Mouse (Mus musculus): ENCODE measurements at regions not wholly inside any gene's neighbourhood (a gene's known extent, or its start where the extent isn't known, plus 50 kb on each side); places are given as distances from the start of the nearest gene placed in this dataset.

DNA sequence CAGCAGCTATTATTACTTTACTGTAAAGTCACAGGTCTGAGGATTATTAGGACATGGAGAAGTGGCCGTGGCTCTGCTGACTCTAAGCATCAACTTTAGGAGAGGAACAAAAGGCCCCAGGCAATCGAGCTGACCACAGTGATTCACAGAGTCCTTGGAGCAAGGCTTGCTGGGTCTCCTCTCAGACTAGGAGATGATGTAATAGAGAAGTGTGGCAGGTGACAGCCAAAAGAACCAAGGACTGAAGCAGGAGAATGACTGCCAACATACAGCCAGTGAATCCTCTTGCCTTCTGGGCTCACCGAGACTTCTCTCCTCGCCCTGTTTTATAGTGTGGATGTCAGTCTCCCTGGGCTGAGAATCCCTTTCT, 130.3 kb downstream of the Tfcp2l1 start:
- H3K9me3 ChIP-seq (ENCODE audit: control insufficient read depth, low read length), result no peaks in the 10 kb centered on the region
- H3K27ac ChIP-seq (replicated peaks; ENCODE audit: low read depth, low read length), result no peak overlapping the region
- no peak for TF ChIP-seq POLR2A (IDR thresholded peaks at IDR 0.05; ENCODE audit: borderline replicate concordance, extremely low read depth, insufficient read depth, insufficient read length)
- no peaks in the 10 kb centered on the region for H3K27me3 ChIP-seq (ENCODE audit: control insufficient read depth, insufficient read depth, low read length)
- H3K36me3 ChIP-seq (ENCODE audit: control insufficient read depth, insufficient read depth, low read length), result no peaks in the 10 kb centered on the region
- peaks cover 3% of the 10 kb centered on the region; the same call in 1 of the 2 replicates for H3K4me1 ChIP-seq (ENCODE audit: control insufficient read depth, insufficient read depth, low read length)
- DNase-seq (ENCODE audit: low spot score), result no peak
- ATAC-seq (ENCODE audit: low FRiP score, low read depth), result no peak
- WGBS, result 75% methylated on average over 4 of the region's 4 CpGs
- no peak overlapping the region for H3K4me2 ChIP-seq (replicated peaks; ENCODE audit: low read depth, low read length, severe bottlenecking)
- no peak overlapping the region for H3K4me3 ChIP-seq (replicated peaks; ENCODE audit: low read length)
- H3K9ac ChIP-seq (ENCODE audit: low read depth, low read length, severe bottlenecking), result no peak overlapping the region

DNA sequence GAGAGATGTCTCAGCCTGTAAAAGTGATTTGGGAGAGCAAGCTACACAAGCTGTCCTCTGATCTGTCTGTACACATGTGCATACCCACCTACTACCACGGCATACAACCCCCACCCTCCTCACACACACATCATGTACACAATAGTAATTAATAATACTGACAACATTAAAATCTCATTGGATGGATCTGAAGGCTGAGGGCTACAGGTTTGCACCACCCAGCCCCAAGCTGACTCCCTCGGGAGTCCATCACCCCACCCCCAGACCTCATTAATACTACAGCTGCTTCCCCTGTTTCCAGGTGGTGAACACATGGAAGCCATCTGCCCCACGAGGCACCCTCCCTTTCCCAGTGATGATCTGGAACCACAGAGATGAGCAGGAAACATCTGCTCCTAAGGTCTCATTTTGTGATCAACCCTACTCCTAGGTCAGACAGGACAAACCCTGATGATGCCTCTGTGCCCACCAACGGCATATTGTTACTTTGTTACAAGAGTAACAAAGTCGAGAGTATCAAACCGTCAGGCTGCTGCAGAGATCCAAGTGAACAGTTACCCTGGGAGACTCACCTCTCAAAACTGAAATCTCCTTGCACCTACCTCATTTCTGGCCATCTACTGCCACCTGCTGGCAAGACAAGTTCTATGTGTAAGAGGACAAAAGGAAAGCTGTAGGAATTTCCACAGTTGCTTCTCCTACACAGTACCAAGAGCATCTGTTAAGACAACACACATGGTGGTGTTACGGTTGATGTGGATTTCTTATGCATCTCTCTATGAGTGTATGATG, 131.6 kb downstream of the Tfcp2l1 start:
- no peaks in the 10 kb centered on the region for H3K27me3 ChIP-seq (ENCODE audit: control insufficient read depth, insufficient read depth, low read length)
- no peaks in the 10 kb centered on the region for H3K9me3 ChIP-seq (ENCODE audit: control insufficient read depth, low read length)
- 15% methylated on average over 7 of the region's 7 CpGs for WGBS
- H3K4me2 ChIP-seq (replicated peaks; ENCODE audit: low read depth, low read length, severe bottlenecking), result 0 out of 2 replicates have a peak overlapping the region, but pooled peaks have one; percentile 1
- ATAC-seq (ENCODE audit: low FRiP score, low read depth) (peak; percentile 79), DNase-seq (ENCODE audit: low spot score) (peak; percentile 80)
- H3K36me3 ChIP-seq (ENCODE audit: control insufficient read depth, insufficient read depth, low read length), result no peaks in the 10 kb centered on the region
- H3K9ac ChIP-seq (ENCODE audit: low read depth, low read length, severe bottlenecking), result no peak overlapping the region
- no peak for TF ChIP-seq POLR2A (IDR thresholded peaks at IDR 0.05; ENCODE audit: borderline replicate concordance, extremely low read depth, insufficient read depth, insufficient read length)
- H3K27ac ChIP-seq (replicated peaks; ENCODE audit: low read depth, low read length), result no peak overlapping the region
- H3K4me3 ChIP-seq (replicated peaks; ENCODE audit: low read length), result no peak overlapping the region
- peaks cover 3% of the 10 kb centered on the region; the same call in 1 of the 2 replicates for H3K4me1 ChIP-seq (ENCODE audit: control insufficient read depth, insufficient read depth, low read length)

DNA sequence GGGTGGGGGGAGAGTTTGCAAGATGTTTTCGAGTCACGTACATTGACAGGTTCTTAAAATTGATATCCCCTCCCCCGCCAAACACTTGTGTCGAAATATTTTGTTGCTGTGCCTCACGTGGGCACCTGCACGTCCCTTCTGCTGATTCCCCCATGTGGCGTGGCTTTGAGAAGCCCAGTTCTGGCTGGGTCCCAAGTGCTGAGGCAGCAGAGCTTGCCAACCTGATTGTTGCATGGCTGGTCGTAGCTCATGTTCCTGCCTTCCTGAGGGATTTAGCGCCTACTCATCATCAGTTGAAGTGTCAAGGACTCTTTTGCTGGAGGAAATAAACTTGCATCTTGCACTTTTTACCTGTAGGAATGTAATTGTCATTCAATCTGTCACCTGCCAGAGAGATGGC, 137.8 kb downstream of the Tfcp2l1 start:
- Histone ChIP-seq H3K27ac (replicated peaks; ENCODE audit: low read depth, low read length) (no peak overlapping the region), H3K4me1 (ENCODE audit: control insufficient read depth, insufficient read depth, low read length) (no peaks in the 10 kb centered on the region), H3K27me3 (ENCODE audit: control insufficient read depth, insufficient read depth, low read length) (no peaks in the 10 kb centered on the region), H3K9ac (ENCODE audit: low read depth, low read length, severe bottlenecking) (no peak overlapping the region), H3K4me3 (replicated peaks; ENCODE audit: low read length) (no peak overlapping the region), H3K9me3 (ENCODE audit: control insufficient read depth, low read length) (no peaks in the 10 kb centered on the region), H3K4me2 (replicated peaks; ENCODE audit: low read depth, low read length, severe bottlenecking) (no peak overlapping the region), H3K36me3 (ENCODE audit: control insufficient read depth, insufficient read depth, low read length) (no peaks in the 10 kb centered on the region)
- no peak for TF ChIP-seq POLR2A (IDR thresholded peaks at IDR 0.05; ENCODE audit: borderline replicate concordance, extremely low read depth, insufficient read depth, insufficient read length)
- DNase-seq (ENCODE audit: low spot score) (no peak), ATAC-seq (ENCODE audit: low FRiP score, low read depth) (no peak)
- WGBS, result 46% methylated on average over 9 of the region's 9 CpGs

DNA sequence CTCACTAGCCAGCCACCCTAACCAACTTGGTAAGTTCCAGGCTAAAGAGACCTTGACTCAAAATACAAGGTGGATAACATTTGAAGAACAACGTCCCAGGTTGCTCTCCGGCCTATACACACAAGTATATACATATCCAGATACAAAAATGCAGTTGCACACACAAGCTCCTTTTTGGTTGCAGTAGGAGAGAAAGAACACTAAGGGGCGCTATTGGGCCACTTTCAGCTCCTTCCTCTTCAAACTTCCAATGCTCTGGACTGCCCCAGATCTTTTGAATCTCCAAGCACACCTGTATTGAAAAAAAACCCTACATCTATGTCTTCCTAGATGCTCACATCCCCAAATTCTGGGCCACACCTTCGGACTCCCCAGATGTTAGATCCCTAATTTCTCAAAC, 141.1 kb downstream of the Tfcp2l1 start:
- peak; percentile 68 for DNase-seq (ENCODE audit: low spot score)

DNA sequence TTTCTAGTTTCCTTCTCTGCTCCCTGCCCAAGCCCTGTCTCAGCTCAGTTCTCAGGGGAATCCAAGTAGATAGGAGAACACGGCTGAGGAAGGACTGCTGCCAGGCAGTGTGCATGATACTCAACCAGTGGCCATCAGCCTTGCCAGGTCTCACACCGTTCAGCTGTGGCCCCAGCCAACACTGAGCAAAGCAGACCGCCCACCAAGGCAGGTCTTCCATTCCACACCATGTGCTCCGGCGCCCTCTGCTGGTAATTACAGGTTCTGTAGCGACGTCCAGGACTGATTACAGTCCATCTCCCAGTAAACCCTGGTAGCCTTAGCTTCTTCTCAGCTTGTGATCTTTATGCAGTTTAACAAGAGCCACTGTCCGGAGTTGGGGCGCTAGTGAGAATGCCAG, 144.5 kb downstream of the Tfcp2l1 start:
- H3K9ac ChIP-seq (ENCODE audit: low read depth, low read length, severe bottlenecking), result no peak overlapping the region
- no peaks in the 10 kb centered on the region for H3K36me3 ChIP-seq (ENCODE audit: control insufficient read depth, insufficient read depth, low read length)
- no peak for TF ChIP-seq POLR2A (IDR thresholded peaks at IDR 0.05; ENCODE audit: borderline replicate concordance, extremely low read depth, insufficient read depth, insufficient read length)
- ATAC-seq (ENCODE audit: low FRiP score, low read depth), result no peak
- DNase-seq (ENCODE audit: low spot score), result no peak
- H3K4me3 ChIP-seq (replicated peaks; ENCODE audit: low read length), result no peak overlapping the region
- H3K4me2 ChIP-seq (replicated peaks; ENCODE audit: low read depth, low read length, severe bottlenecking), result no peak overlapping the region
- H3K27ac ChIP-seq (replicated peaks; ENCODE audit: low read depth, low read length), result no peak overlapping the region
- peaks cover 7% of the 10 kb centered on the region; the same call in 1 of the 2 replicates for H3K4me1 ChIP-seq (ENCODE audit: control insufficient read depth, insufficient read depth, low read length)
- H3K9me3 ChIP-seq (ENCODE audit: control insufficient read depth, low read length), result no peaks in the 10 kb centered on the region
- WGBS, result 24% methylated on average over 9 of the region's 9 CpGs
- no peaks in the 10 kb centered on the region for H3K27me3 ChIP-seq (ENCODE audit: control insufficient read depth, insufficient read depth, low read length)

More for the DNA sequence above, 141.1 kb downstream of the Tfcp2l1 start:
- H3K27ac ChIP-seq (replicated peaks; ENCODE audit: low read depth, low read length), result no peak overlapping the region
- H3K9ac ChIP-seq (ENCODE audit: low read depth, low read length, severe bottlenecking), result no peak overlapping the region
- H3K4me2 ChIP-seq (replicated peaks; ENCODE audit: low read depth, low read length, severe bottlenecking), result no peak overlapping the region
- H3K9me3 ChIP-seq (ENCODE audit: control insufficient read depth, low read length), result no peaks in the 10 kb centered on the region
- no peak for TF ChIP-seq POLR2A (IDR thresholded peaks at IDR 0.05; ENCODE audit: borderline replicate concordance, extremely low read depth, insufficient read depth, insufficient read length)
- H3K4me3 ChIP-seq (replicated peaks; ENCODE audit: low read length), result no peak overlapping the region
- peak; percentile 34 for ATAC-seq (ENCODE audit: low FRiP score, low read depth)
- no peaks in the 10 kb centered on the region for H3K36me3 ChIP-seq (ENCODE audit: control insufficient read depth, insufficient read depth, low read length)
- H3K4me1 ChIP-seq (ENCODE audit: control insufficient read depth, insufficient read depth, low read length), result no peaks in the 10 kb centered on the region
- 27% methylated on average over 4 of the region's 4 CpGs for WGBS
- no peaks in the 10 kb centered on the region for H3K27me3 ChIP-seq (ENCODE audit: control insufficient read depth, insufficient read depth, low read length)

Measured in limb, embryonic 14.5 days (tissue).